Mouse (Mus musculus): ENCODE measurements around the gene Syt2. TPM values are rescaled to one million over a fixed set of nuclear protein-coding genes. Genes with fewer than 3 reads are reported as not detected.

Gene Syt2
- polyA plus RNA-seq, 1 experiment: 0.01 TPM

DNA sequence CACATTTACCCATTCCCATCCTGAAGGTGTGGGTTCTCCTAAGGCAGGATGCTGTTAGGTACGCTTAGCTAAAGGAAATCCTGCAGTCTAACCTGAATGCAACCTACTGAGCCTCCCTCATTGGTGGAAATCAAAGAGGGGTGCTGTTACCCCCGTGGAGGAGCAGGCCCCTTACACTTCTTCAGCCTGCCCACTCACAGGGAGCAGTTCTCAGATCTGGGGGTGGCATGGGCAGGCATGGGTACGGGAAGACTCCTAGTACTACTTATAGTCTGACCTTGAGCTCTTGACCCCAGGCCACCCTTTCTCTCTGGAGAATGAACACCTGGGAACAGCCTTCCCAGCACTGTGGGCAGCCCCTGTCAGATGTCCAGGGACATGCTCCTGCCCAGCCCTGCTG is 61.0 kb downstream of the Syt2 start:
- H3K9me3 ChIP-seq (ENCODE audit: control insufficient read depth, low read length): no peaks in the 10 kb centered on the region
- H3K27me3 ChIP-seq (ENCODE audit: control insufficient read depth): peaks cover 62% of the 10 kb centered on the region
- H3K4me3 ChIP-seq (replicated peaks): no peak overlapping the region
- TF ChIP-seq GATA1 (IDR thresholded peaks at IDR 0.05; ENCODE audit: low read length) (no peak), TAL1 (IDR thresholded peaks at IDR 0.05; ENCODE audit: low read length) (no peak)
- H3K36me3 ChIP-seq (ENCODE audit: control insufficient read depth): no peaks in the 10 kb centered on the region
- H3K4me1 ChIP-seq (ENCODE audit: control insufficient read depth): peaks cover 5% of the 10 kb centered on the region

GRCm38 (mm10) chr1:134708274-134708673 is 61.8 kb downstream of the Syt2 start:
- Histone ChIP-seq H3K9me3 (ENCODE audit: control insufficient read depth, low read length) (no peaks in the 10 kb centered on the region), H3K4me1 (ENCODE audit: control insufficient read depth) (peaks cover 5% of the 10 kb centered on the region), H3K27me3 (ENCODE audit: control insufficient read depth) (peaks cover 66% of the 10 kb centered on the region), H3K4me3 (replicated peaks) (no peak overlapping the region), H3K36me3 (ENCODE audit: control insufficient read depth) (no peaks in the 10 kb centered on the region)
- TF ChIP-seq GATA1 (IDR thresholded peaks at IDR 0.05; ENCODE audit: low read length) (no peak), TAL1 (IDR thresholded peaks at IDR 0.05; ENCODE audit: low read length) (no peak)

GRCm38 (mm10) chr1:134708801-134709385 is 62.4 kb downstream of the Syt2 start:
- Histone ChIP-seq H3K4me1 (ENCODE audit: control insufficient read depth) (peaks cover 5% of the 10 kb centered on the region), H3K27me3 (ENCODE audit: control insufficient read depth) (peaks cover 66% of the 10 kb centered on the region), H3K4me3 (replicated peaks) (no peak overlapping the region), H3K9me3 (ENCODE audit: control insufficient read depth, low read length) (no peaks in the 10 kb centered on the region), H3K36me3 (ENCODE audit: control insufficient read depth) (no peaks in the 10 kb centered on the region)
- TF ChIP-seq TAL1 (IDR thresholded peaks at IDR 0.05; ENCODE audit: low read length) (no peak), GATA1 (IDR thresholded peaks at IDR 0.05; ENCODE audit: low read length) (no peak)

DNA sequence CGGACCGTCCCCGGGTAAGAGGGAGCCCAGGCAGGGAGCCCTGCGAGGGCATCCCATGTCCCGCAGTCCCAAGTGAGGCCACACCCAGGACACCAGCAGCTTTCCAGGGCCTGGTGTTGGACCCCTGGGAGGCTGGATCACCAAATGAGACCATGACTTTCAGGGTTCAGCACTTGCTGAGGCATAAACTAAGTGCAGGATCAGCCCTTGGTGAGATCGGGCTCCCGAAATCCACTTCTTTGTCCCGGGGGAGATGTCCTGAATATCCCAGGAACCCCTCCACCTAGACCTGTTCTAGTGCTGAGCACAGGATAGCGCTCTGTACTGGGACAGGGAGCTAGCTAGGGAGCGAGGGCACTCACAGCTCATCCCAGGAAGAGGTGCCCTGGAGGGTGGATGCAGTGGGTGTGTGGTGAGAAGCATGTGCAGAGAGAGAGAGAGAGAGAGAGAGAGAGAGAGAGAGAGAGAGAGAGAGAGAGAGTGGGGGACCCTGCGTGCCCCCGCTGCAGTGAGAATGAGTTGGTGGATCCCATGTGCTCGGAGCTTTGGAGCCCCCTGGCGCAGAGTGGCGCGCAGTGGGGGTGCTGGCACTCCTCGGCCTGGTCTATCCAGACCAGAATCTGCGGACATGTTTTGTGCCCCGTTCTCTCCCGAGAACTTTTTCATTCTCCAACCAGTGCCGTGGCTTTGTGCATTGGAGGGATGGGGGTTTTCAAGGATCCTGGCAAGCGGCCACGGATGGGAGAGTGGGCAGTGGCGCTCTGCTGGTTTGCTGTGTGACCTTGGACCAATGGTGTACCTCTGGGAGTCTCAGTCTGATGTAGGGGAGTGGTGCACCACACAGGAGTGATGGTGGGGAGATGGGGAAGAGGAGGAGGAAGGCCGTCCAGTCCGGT is 63.2 kb downstream of the Syt2 start:
- Histone ChIP-seq H3K4me3 (replicated peaks) (no peak overlapping the region), H3K27me3 (ENCODE audit: control insufficient read depth) (peaks cover 64% of the 10 kb centered on the region), H3K4me1 (ENCODE audit: control insufficient read depth) (peaks cover 3% of the 10 kb centered on the region), H3K36me3 (ENCODE audit: control insufficient read depth) (no peaks in the 10 kb centered on the region), H3K9me3 (ENCODE audit: control insufficient read depth, low read length) (no peaks in the 10 kb centered on the region)
- no peak for TF ChIP-seq TAL1 (IDR thresholded peaks at IDR 0.05; ENCODE audit: low read length)
- no peak for TF ChIP-seq GATA1 (IDR thresholded peaks at IDR 0.05; ENCODE audit: low read length)

GRCm38 (mm10) chr1:134711061-134711460 is 64.6 kb downstream of the Syt2 start:
- Histone ChIP-seq H3K4me1 (ENCODE audit: control insufficient read depth) (no peaks in the 10 kb centered on the region), H3K27me3 (ENCODE audit: control insufficient read depth) (peaks cover 62% of the 10 kb centered on the region), H3K36me3 (ENCODE audit: control insufficient read depth) (no peaks in the 10 kb centered on the region), H3K9me3 (ENCODE audit: control insufficient read depth, low read length) (no peaks in the 10 kb centered on the region), H3K4me3 (replicated peaks) (no peak overlapping the region)
- no peak for TF ChIP-seq GATA1 (IDR thresholded peaks at IDR 0.05; ENCODE audit: low read length)
- TF ChIP-seq TAL1 (IDR thresholded peaks at IDR 0.05; ENCODE audit: low read length): no peak

- peaks cover 56% of the 10 kb centered on the region for H3K27me3 ChIP-seq (ENCODE audit: control insufficient read depth)
- TF ChIP-seq GATA1 (IDR thresholded peaks at IDR 0.05; ENCODE audit: low read length): no peak
- no peak for TF ChIP-seq TAL1 (IDR thresholded peaks at IDR 0.05; ENCODE audit: low read length)
- H3K36me3 ChIP-seq (ENCODE audit: control insufficient read depth): no peaks in the 10 kb centered on the region
- H3K9me3 ChIP-seq (ENCODE audit: control insufficient read depth, low read length): no peaks in the 10 kb centered on the region
- H3K4me3 ChIP-seq (replicated peaks): no peak overlapping the region
- H3K4me1 ChIP-seq (ENCODE audit: control insufficient read depth): no peaks in the 10 kb centered on the region
These were observed 65.2 kb downstream of the Syt2 start for GRCm38 (mm10) chr1:134711653-134712052.

- Histone ChIP-seq H3K4me1 (ENCODE audit: control insufficient read depth) (no peaks in the 10 kb centered on the region), H3K4me3 (replicated peaks) (no peak overlapping the region), H3K27me3 (ENCODE audit: control insufficient read depth) (peaks cover 45% of the 10 kb centered on the region), H3K9me3 (ENCODE audit: control insufficient read depth, low read length) (no peaks in the 10 kb centered on the region), H3K36me3 (ENCODE audit: control insufficient read depth) (no peaks in the 10 kb centered on the region)
- no peak for TF ChIP-seq TAL1 (IDR thresholded peaks at IDR 0.05; ENCODE audit: low read length)
- no peak for TF ChIP-seq GATA1 (IDR thresholded peaks at IDR 0.05; ENCODE audit: low read length)
These were observed 66.4 kb downstream of the Syt2 start for GRCm38 (mm10) chr1:134712781-134713299.

- H3K4me1 ChIP-seq (ENCODE audit: control insufficient read depth): no peaks in the 10 kb centered on the region
- no peak overlapping the region for H3K4me3 ChIP-seq (replicated peaks)
- no peak for TF ChIP-seq TAL1 (IDR thresholded peaks at IDR 0.05; ENCODE audit: low read length)
- no peak for TF ChIP-seq GATA1 (IDR thresholded peaks at IDR 0.05; ENCODE audit: low read length)
- no peaks in the 10 kb centered on the region for H3K9me3 ChIP-seq (ENCODE audit: control insufficient read depth, low read length)
- H3K27me3 ChIP-seq (ENCODE audit: control insufficient read depth): peaks cover 38% of the 10 kb centered on the region
- no peaks in the 10 kb centered on the region for H3K36me3 ChIP-seq (ENCODE audit: control insufficient read depth)
These were observed 67.0 kb downstream of the Syt2 start for GRCm38 (mm10) chr1:134713421-134713969.

GRCm38 (mm10) chr1:134714166-134714565 is 67.7 kb downstream of the Syt2 start:
- H3K27me3 ChIP-seq (ENCODE audit: control insufficient read depth): peaks cover 31% of the 10 kb centered on the region
- no peak overlapping the region for H3K4me3 ChIP-seq (replicated peaks)

More at GRCm38 (mm10) chr1:134714166-134714565, 67.7 kb downstream of the Syt2 start:
- H3K36me3 ChIP-seq (ENCODE audit: control insufficient read depth): no peaks in the 10 kb centered on the region
- H3K4me1 ChIP-seq (ENCODE audit: control insufficient read depth): no peaks in the 10 kb centered on the region
- no peaks in the 10 kb centered on the region for H3K9me3 ChIP-seq (ENCODE audit: control insufficient read depth, low read length)
- TF ChIP-seq GATA1 (IDR thresholded peaks at IDR 0.05; ENCODE audit: low read length) (no peak), TAL1 (IDR thresholded peaks at IDR 0.05; ENCODE audit: low read length) (no peak)

All from erythroblast, embryonic 14.5 days (primary cell).